Mouse (Mus musculus) CH12.LX (cell line): ENCODE data around the gene Acsm2. TPM values are rescaled to one million over a fixed set of nuclear protein-coding genes. Genes with fewer than 3 reads are reported as not detected.
A peak's percentile ranks its signal among the peaks of the same experiment; 100 is the strongest.

Experiments used
- DNase-seq: peaks from one replicate; pipeline ENCODE4 v3.0.0-alpha.2; 2013; ENCODE audit errors: extremely low read depth
- H3K27ac ChIP-seq: 2 replicates; pipeline ENCODE4 v1.5.1; 2012; ENCODE audit warnings: low read depth, mild to moderate bottlenecking, control low read depth, moderate library complexity; ENCODE audit not compliant: insufficient read depth
- H3K27me3 ChIP-seq: replicated peaks from 2 replicates; pipeline ENCODE3; 2012; ENCODE audit warnings: inconsistent platforms
- H3K36me3 ChIP-seq, 2 experiments: replicated peaks in 1 of 2; 2 replicates each; pipeline versions ENCODE3 to v1.6.1; 2012; ENCODE audit warnings: inconsistent platforms in 1 of 2, low read length in 1 of 2, mild to moderate bottlenecking in 1 of 2, mixed read lengths in 1 of 2, moderate library complexity in 1 of 2; ENCODE audit not compliant: control insufficient read depth in 1 of 2, insufficient read depth in 1 of 2
- H3K4me1 ChIP-seq, 2 experiments: 2 replicates each; pipeline ENCODE4 v1.6.1; 2012; ENCODE audit warnings: inconsistent platforms in 1 of 2, moderate library complexity in 1 of 2; ENCODE audit not compliant: insufficient read depth in 2 of 2, control insufficient read depth in 1 of 2
- H3K4me2 ChIP-seq: 2 replicates; pipeline ENCODE4 v1.6.1; 2012; ENCODE audit warnings: low read depth, mild to moderate bottlenecking, control low read depth; ENCODE audit not compliant: poor library complexity, insufficient read depth, severe bottlenecking
- H3K4me3 ChIP-seq, 3 experiments: fragments of 150-350 bp in 1 of 3; sonication (generic) in 1 of 3; replicated peaks in 1 of 3; 2 replicates each; pipeline versions ENCODE3 to v1.5.1; 2011 to 2012; ENCODE audit warnings: low read depth in 2 of 3, low read length in 2 of 3, mild to moderate bottlenecking in 2 of 3, moderate library complexity in 2 of 3, control low read depth in 1 of 3, improper control_type of control experiment in 1 of 3, inconsistent platforms in 1 of 3, mixed read lengths in 1 of 3; ENCODE audit not compliant: poor library complexity in 1 of 3
- H3K79me2 ChIP-seq: replicated peaks from 2 replicates; pipeline ENCODE4 v1.6.1; 2012; ENCODE audit warnings: mild to moderate bottlenecking, moderate library complexity; ENCODE audit not compliant: control insufficient read depth, poor library complexity, insufficient read depth, severe bottlenecking; ENCODE audit errors: extremely low read depth
- H3K9ac ChIP-seq: 2 replicates; pipeline ENCODE4 v1.6.1; 2012; ENCODE audit warnings: low read depth, mild to moderate bottlenecking, control low read depth, moderate library complexity; ENCODE audit not compliant: insufficient read depth
- H3K9me3 ChIP-seq: replicated peaks from 2 replicates; pipeline ENCODE3; 2012; ENCODE audit warnings: low read length, inconsistent platforms, mixed read lengths
- CHD1 ChIP-seq: IDR thresholded peaks from 2 replicates; pipeline ENCODE4 v1.6.1; 2012; ENCODE audit warnings: low read depth, low read length, improper control_type of control experiment, inconsistent platforms
- CHD2 ChIP-seq: IDR thresholded peaks from 2 replicates; pipeline ENCODE4 v1.6.1; 2011; ENCODE audit warnings: low read length, improper control_type of control experiment
- CTCF ChIP-seq, 2 experiments: IDR thresholded peaks in 1 of 2; conservative IDR thresholded peaks in 1 of 2; 2 replicates each; pipeline ENCODE4 v1.5.1; 2011 to 2012; ENCODE audit warnings: low read depth in 2 of 2, low read length in 2 of 2, improper control_type of control experiment in 1 of 2, inconsistent platforms in 1 of 2, mild to moderate bottlenecking in 1 of 2, moderate library complexity in 1 of 2
- E2F4 ChIP-seq: IDR thresholded peaks from 2 replicates; pipeline ENCODE4 v1.6.1; 2011; ENCODE audit warnings: low read depth, low read length, improper control_type of control experiment; ENCODE audit not compliant: insufficient replicate concordance
- ELF1 ChIP-seq: IDR thresholded peaks from 2 replicates; pipeline ENCODE4 v1.6.1; 2014; ENCODE audit warnings: low read depth, mild to moderate bottlenecking, inconsistent platforms, low read length, improper control_type of control experiment
- EP300 ChIP-seq: IDR thresholded peaks from 2 replicates; pipeline ENCODE4 v1.6.1; 2011; ENCODE audit warnings: low read length, improper control_type of control experiment
- ETS1 ChIP-seq: conservative IDR thresholded peaks from 2 replicates; pipeline ENCODE4 v1.6.1; 2012; ENCODE audit warnings: low read depth, mild to moderate bottlenecking, inconsistent platforms, low read length, improper control_type of control experiment, moderate library complexity
- HCFC1 ChIP-seq: IDR thresholded peaks from 2 replicates; pipeline ENCODE4 v1.6.1; 2012; ENCODE audit warnings: low read depth, mild to moderate bottlenecking, inconsistent platforms, low read length, improper control_type of control experiment
- IRF4 ChIP-seq: IDR thresholded peaks from 2 replicates; pipeline ENCODE4 v1.6.1; 2014; ENCODE audit warnings: low read depth, mild to moderate bottlenecking, inconsistent platforms, low read length, improper control_type of control experiment
- JUN ChIP-seq: IDR thresholded peaks from 2 replicates; pipeline ENCODE4 v1.6.1; 2011; ENCODE audit warnings: low read depth, mild to moderate bottlenecking, low read length, improper control_type of control experiment, moderate library complexity; ENCODE audit not compliant: insufficient read depth
- KAT2A ChIP-seq: IDR thresholded peaks from 2 replicates; pipeline ENCODE4 v1.6.1; 2012; ENCODE audit warnings: low read length, improper control_type of control experiment, inconsistent platforms; ENCODE audit not compliant: insufficient replicate concordance
- MAFK ChIP-seq: IDR thresholded peaks from 2 replicates; pipeline ENCODE4 v1.6.1; 2011; ENCODE audit warnings: low read length, improper control_type of control experiment; ENCODE audit not compliant: insufficient replicate concordance
- MAX ChIP-seq: IDR thresholded peaks from 2 replicates; pipeline ENCODE4 v1.6.1; 2011; ENCODE audit warnings: low read length, improper control_type of control experiment
- MAZ ChIP-seq: IDR thresholded peaks from 2 replicates; pipeline ENCODE4 v1.6.1; 2012; ENCODE audit warnings: low read depth, mild to moderate bottlenecking, inconsistent platforms, low read length, improper control_type of control experiment, moderate library complexity
- MXI1 ChIP-seq: IDR thresholded peaks from 2 replicates; pipeline ENCODE4 v1.6.1; 2011; ENCODE audit warnings: mild to moderate bottlenecking, low read depth, low read length, improper control_type of control experiment
- MYC ChIP-seq: IDR thresholded peaks from 2 replicates; pipeline ENCODE4 v1.6.1; 2011; ENCODE audit warnings: low read depth, mild to moderate bottlenecking, improper control_type of control experiment, low read length
- NELFE ChIP-seq: IDR thresholded peaks from 2 replicates; pipeline ENCODE4 v1.6.1; 2011; ENCODE audit warnings: low read depth, low read length, improper control_type of control experiment
- NRF1 ChIP-seq: IDR thresholded peaks from 2 replicates; pipeline ENCODE4 v1.6.1; 2014; ENCODE audit warnings: low read depth, mild to moderate bottlenecking, inconsistent platforms, low read length, improper control_type of control experiment, moderate library complexity
- POLR2A ChIP-seq: IDR thresholded peaks from 2 replicates; pipeline ENCODE4 v1.6.1; 2011; ENCODE audit warnings: low read depth, mild to moderate bottlenecking, improper control_type of control experiment, low read length
- RAD21 ChIP-seq: IDR thresholded peaks from 2 replicates; pipeline ENCODE4 v1.6.1; 2011; ENCODE audit warnings: low read depth, mild to moderate bottlenecking, low read length, improper control_type of control experiment, moderate library complexity
- RCOR1 ChIP-seq: conservative IDR thresholded peaks from 2 replicates; pipeline ENCODE4 v1.6.1; 2012; ENCODE audit warnings: low read depth, mild to moderate bottlenecking, inconsistent platforms, low read length, improper control_type of control experiment
- SIN3A ChIP-seq: IDR thresholded peaks from 2 replicates; pipeline ENCODE4 v1.6.1; 2012; ENCODE audit warnings: low read length, improper control_type of control experiment, inconsistent platforms
- SMC3 ChIP-seq: IDR thresholded peaks from 2 replicates; pipeline ENCODE4 v1.6.1; 2011; ENCODE audit warnings: low read depth, low read length, improper control_type of control experiment
- TBP ChIP-seq: conservative IDR thresholded peaks from 2 replicates; pipeline ENCODE4 v1.6.1; 2011; ENCODE audit warnings: low read depth, low read length, improper control_type of control experiment
- TCF12 ChIP-seq: IDR thresholded peaks from 2 replicates; pipeline ENCODE4 v1.6.1; 2014; ENCODE audit warnings: low read depth, mild to moderate bottlenecking, inconsistent platforms, low read length, improper control_type of control experiment
- UBTF ChIP-seq: IDR thresholded peaks from 2 replicates; pipeline ENCODE4 v1.6.1; 2012; ENCODE audit warnings: low read depth, mild to moderate bottlenecking, inconsistent platforms, low read length, improper control_type of control experiment, moderate library complexity
- USF1 ChIP-seq: IDR thresholded peaks from 2 replicates; pipeline ENCODE4 v1.6.1; 2014; ENCODE audit warnings: low read depth, mild to moderate bottlenecking, inconsistent platforms, low read length, improper control_type of control experiment
- USF2 ChIP-seq: conservative IDR thresholded peaks from 2 replicates; pipeline ENCODE4 v1.6.1; 2011; ENCODE audit warnings: low read depth, low read length, improper control_type of control experiment
- ZC3H11A ChIP-seq: IDR thresholded peaks from 2 replicates; pipeline ENCODE4 v1.6.1; 2012; ENCODE audit warnings: low read depth, mild to moderate bottlenecking, inconsistent platforms, low read length, improper control_type of control experiment
- ZKSCAN1 ChIP-seq: IDR thresholded peaks from 2 replicates; pipeline ENCODE4 v1.6.1; 2012; ENCODE audit warnings: low read depth, inconsistent platforms, low read length, improper control_type of control experiment, borderline replicate concordance
- ZMIZ1 ChIP-seq: IDR thresholded peaks from 2 replicates; pipeline ENCODE4 v1.6.1; 2012; ENCODE audit warnings: low read depth, mild to moderate bottlenecking, inconsistent platforms, low read length, improper control_type of control experiment
- ZNF384 ChIP-seq: IDR thresholded peaks from 2 replicates; pipeline ENCODE4 v1.6.1; 2012; ENCODE audit warnings: low read depth, low read length, improper control_type of control experiment, inconsistent platforms
- dilution Hi-C: fragments of 300-500 bp; cut with MboI; formaldehyde crosslinking; loops from 2 replicates; pipeline ENCODE4 v1.14.3; 2020; ENCODE audit warnings: low sequenced_read_pairs; ENCODE audit not compliant: extremely low pct_unique_long_range_greater_than_20kb, extremely low pct_ligation_motif_present
- in situ Hi-C: fragments of 300-500 bp; cut with MboI; formaldehyde crosslinking; loops from 3 replicates; pipeline ENCODE4 v1.14.3; 2019; ENCODE audit warnings: low sequenced_read_pairs, low pct_ligation_motif_present, low pct_unique_long_range_greater_than_20kb, mixed read lengths
- polyA plus RNA-seq: library from polyadenylated mRNA; unstranded; fragments of >175 nt; gene quantifications from 2 replicates; pipeline ENCODE4 v1.2.1, GENCODE M21; 2012; ENCODE audit warnings: low read depth; ENCODE audit not compliant: insufficient read length
- total RNA-seq, 2 experiments: library from RNA; depleted of rRNA; stranded (reverse); fragments of 300-350 nt in 1 of 2; fragments of >200 nt in 1 of 2; gene quantifications; 2 replicates each; pipeline ENCODE4 v1.2.3; 2012 to 2014

The Acsm2 gene
- total and polyA plus RNA-seq, 3 experiments, result not detected

DNA sequence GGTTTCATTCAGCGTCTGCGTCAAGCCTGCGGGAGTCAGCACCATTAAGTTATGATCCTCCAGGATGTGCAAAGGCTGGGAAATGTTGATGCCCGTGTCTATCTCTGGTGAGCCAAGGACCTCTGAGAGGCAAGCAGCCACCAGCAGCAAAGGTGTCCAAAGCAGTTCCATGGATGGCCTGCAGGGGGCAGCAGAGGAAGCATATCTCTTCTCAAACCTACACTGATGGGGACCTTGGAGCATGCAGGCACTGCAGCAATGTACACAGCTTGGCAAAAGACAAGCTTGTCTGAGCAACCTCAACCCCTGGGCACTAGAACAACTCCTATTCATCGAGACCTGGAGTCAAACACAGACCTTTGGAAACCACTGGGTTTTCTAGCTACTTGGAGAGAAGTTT lies 34.5 kb upstream of the Acsm2 start:
- Histone ChIP-seq H3K9ac (no peak overlapping the region), H3K79me2 (no peaks in the 10 kb centered on the region), H3K9me3 (no peaks in the 10 kb centered on the region), H3K27me3 (peaks cover 18% of the 10 kb centered on the region), H3K4me2 (no peak overlapping the region), H3K27ac (no peak overlapping the region), H3K36me3 (no peaks in the 10 kb centered on the region), H3K4me3 (no peak overlapping the region)
- in situ Hi-C loops, result loop anchor here (10.0 kb wide), 1 partner anchor 505 kb away; no protein-coding TSS in a partner anchor
- DNase-seq, result peak; percentile 79
- dilution Hi-C loops, result no loop called here
- TF ChIP-seq TBP, result no peak
- TF ChIP-seq CHD1, result no peak
- no peak for TF ChIP-seq SIN3A
- no peak for TF ChIP-seq MAX
- peak; percentile 39 for TF ChIP-seq ZC3H11A
- no peak for TF ChIP-seq USF1
- no peak for TF ChIP-seq TCF12
- TF ChIP-seq MAZ, result no peak
- peak; percentile 87 to 96 for TF ChIP-seq CTCF (conservative IDR thresholded peaks at IDR 0.05 in 1 of 2, IDR thresholded peaks at IDR 0.05 in 1 of 2; ENCODE audit: low read depth in 2 of 2, low read length in 2 of 2)
- TF ChIP-seq IRF4, result no peak
- TF ChIP-seq ZNF384, result no peak
- no peak for TF ChIP-seq JUN
- TF ChIP-seq UBTF, result no peak
- no peak for TF ChIP-seq USF2
- TF ChIP-seq KAT2A, result no peak
- peak; percentile 77 for TF ChIP-seq SMC3
- TF ChIP-seq E2F4, result no peak
- TF ChIP-seq EP300, result no peak
- no peak for TF ChIP-seq MAFK
- TF ChIP-seq RCOR1, result no peak
- no peak for TF ChIP-seq NRF1
- peak; percentile 82 for TF ChIP-seq RAD21
- TF ChIP-seq HCFC1, result no peak
- TF ChIP-seq, all 38 proteins: peak for 4
- H3K4me1 ChIP-seq, result peaks cover 0 to 9% of the 10 kb centered on the region in 2 experiments; a peak in 1 of 4 replicates

GRCm38 (mm10) chr7:119521816-119522215 lies 32.3 kb upstream of the Acsm2 start:
- H3K36me3 ChIP-seq, result no peaks in the 10 kb centered on the region
- H3K27ac ChIP-seq, result no peak overlapping the region
- H3K27me3 ChIP-seq, result peaks cover 18% of the 10 kb centered on the region
- dilution Hi-C loops, result no loop called here
- peaks cover 0 to 9% of the 10 kb centered on the region in 2 experiments; a peak in 2 of 4 replicates for H3K4me1 ChIP-seq
- no peaks in the 10 kb centered on the region for H3K79me2 ChIP-seq
- in situ Hi-C loops, result no loop called here
- H3K9me3 ChIP-seq, result no peaks in the 10 kb centered on the region
- TF ChIP-seq E2F4 (no peak), MYC (no peak), CHD2 (no peak), EP300 (no peak), HCFC1 (no peak), JUN (no peak), ZMIZ1 (no peak), NELFE (no peak), ZKSCAN1 (no peak), POLR2A (no peak), ELF1 (no peak), SIN3A (no peak), RAD21 (no peak), ETS1 (no peak), MXI1 (no peak), USF2 (no peak), SMC3 (no peak), ZNF384 (no peak), MAZ (no peak), CTCF (conservative IDR thresholded peaks at IDR 0.05 in 1 of 2, IDR thresholded peaks at IDR 0.05 in 1 of 2; ENCODE audit: low read depth in 2 of 2, low read length in 2 of 2) (no peak)
- no peak overlapping the region for H3K9ac ChIP-seq
- no peak overlapping the region for H3K4me2 ChIP-seq
- no peak for DNase-seq
- H3K4me3 ChIP-seq, result no peak overlapping the region
